Mouse (Mus musculus): ENCODE results near the gene Psmb11.
A peak's percentile ranks its signal among the peaks of the same experiment; 100 is the strongest.

The Psmb11 gene

DNA sequence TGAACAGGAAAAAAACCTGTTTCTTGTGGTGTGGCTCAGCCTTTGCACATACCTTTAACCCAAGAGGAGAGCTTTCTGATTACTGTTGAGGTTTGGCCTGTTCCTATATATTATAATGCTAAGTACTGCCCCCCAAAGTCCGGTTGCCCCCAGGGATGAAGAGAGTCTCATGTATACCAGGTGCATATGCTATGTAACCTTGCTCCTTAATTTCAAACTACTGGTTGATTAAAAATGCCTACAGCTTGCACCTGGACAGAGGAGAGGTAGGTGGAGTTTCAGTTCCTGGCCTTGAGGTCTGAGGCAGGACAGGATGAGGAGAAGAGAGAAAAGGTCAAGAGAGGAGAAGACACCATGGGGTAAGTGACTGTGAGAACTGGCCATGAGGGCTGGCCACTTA is at the start of gene Psmb11:
Gene Psmb11 (plus strand): TSS at position 301 of the 400 bp plus-strand sequence.
- no peak for DNase-seq (ENCODE audit: low spot score)

DNA sequence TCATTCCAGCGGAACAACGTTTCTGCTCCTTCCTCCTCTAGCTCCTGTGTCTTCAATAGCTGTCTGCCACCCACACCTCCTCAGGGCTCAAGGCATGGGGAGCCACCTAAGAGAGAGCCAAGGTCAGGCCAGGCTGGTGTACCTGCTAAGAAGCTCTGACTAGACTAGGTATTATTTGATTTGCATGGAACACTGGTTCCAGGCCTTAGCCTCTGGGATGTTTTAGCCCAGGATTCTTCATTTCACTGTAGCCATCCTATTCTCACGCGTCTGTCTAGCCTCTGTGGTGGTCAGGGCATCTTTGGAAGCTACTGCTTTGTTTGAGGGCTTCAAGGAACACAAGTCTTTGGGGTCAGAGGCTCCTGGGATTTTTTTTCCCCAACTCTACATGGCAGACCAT is 49.1 kb upstream of the Psmb11 start:
- DNase-seq (ENCODE audit: low spot score), result no peak

DNA sequence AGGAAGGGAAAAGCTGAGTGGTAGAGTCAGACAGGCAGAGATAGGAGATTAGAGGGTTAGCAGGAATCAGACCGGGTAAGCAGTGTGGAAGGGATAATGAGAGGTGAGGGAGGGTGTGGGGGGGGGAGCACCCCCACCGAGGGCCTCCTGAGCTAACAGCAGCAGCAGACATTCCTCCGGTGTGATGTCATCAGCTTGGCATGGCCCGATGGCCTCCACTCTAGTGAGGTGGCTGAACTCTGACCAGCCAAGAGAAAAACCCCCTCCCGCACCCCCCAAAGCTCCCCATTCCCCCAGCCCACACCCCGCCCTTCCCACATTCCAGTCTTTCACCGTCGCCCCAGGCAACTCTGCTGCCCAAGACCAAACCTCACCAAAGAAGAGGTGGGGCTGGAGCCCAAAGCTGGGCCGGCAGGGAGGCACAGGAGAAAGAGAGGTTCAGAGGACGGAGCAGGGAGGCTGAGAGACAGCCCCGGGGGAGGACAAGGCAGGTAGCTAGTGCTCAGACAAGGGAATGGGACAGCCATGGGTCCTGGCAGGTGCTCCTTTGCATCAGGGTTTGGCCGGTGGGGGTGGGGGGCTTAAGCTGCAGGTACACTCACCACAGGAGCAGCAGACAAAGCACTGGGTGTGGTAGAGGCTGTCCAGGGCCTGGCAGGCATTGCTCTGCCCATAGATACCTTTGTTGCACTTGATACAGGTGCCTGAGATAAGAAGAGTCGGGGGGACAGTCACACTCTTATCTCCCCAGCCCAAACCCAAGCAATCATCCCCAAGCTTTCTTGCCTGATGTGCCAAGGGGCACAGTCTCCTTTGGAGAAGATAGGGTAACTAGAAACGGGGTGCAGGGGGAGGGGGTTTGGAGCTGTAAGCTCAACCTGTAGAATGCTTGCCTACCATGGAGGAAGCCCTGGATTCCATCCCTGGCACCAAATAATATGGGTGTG is 48.2 kb upstream of the Psmb11 start:
- peak; percentile 89 for DNase-seq (ENCODE audit: low spot score)

DNA sequence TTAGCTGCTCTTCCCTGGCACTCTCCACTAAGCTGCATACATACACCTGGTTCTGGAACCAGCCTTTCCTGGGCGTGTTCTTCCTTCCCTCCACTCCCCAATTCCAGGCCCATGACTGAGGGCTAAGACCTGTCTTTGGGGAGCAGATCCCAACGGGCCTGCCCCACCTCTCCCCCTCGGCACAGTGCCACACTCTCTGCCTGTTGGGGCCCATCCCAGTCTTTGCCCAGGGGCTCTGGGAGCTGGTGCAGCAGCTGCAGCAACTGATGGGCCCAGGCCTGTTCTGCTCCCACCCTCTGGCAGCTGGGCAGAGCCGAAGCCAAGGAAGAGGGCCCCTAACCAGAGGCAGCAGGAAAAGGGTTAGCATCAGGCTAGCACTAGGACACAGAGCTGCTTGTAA is 47.0 kb upstream of the Psmb11 start:
- no peak for DNase-seq (ENCODE audit: low spot score)

DNA sequence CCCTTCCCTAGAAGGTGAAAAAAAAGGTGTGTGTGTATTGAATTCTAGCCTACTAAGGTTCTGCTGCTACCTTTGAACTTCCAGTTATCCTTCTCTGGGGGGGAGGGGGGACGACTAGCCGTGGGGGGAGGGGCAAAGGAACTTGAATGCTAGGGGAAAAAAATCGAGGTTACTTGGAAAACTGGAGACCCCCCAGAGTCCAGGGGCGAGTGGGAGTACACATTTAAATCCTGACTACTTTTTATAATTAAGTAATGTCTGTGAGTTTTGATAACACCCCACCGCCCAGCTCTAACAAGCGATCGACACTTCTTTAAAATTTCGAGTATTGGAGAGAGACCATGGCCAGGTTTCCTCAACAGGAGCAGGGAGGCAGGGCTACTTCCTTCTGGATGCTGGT is 46.2 kb upstream of the Psmb11 start:
- DNase-seq (ENCODE audit: low spot score), result peak; percentile 49

DNA sequence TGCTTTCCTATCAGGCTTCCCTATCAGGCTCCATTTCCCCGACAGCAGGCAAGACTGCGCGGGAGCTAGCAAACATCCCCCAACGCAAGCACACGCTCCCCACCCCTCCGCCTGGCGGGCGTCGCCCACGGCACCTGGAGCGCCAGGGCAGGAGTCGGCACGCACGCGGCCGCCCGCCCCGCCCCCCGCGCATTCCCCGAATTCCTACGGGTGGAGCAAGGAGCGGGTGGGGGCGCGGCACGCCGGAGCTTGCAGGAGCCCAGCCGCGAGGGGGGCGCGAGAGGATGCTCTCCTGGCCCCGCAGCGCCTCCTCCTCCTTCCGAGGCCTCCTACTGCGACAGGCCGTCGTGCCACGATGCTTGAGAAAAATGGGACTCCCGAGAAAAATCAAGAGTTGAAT is 45.6 kb upstream of the Psmb11 start:
- peak; percentile 92 for DNase-seq (ENCODE audit: low spot score)

DNA sequence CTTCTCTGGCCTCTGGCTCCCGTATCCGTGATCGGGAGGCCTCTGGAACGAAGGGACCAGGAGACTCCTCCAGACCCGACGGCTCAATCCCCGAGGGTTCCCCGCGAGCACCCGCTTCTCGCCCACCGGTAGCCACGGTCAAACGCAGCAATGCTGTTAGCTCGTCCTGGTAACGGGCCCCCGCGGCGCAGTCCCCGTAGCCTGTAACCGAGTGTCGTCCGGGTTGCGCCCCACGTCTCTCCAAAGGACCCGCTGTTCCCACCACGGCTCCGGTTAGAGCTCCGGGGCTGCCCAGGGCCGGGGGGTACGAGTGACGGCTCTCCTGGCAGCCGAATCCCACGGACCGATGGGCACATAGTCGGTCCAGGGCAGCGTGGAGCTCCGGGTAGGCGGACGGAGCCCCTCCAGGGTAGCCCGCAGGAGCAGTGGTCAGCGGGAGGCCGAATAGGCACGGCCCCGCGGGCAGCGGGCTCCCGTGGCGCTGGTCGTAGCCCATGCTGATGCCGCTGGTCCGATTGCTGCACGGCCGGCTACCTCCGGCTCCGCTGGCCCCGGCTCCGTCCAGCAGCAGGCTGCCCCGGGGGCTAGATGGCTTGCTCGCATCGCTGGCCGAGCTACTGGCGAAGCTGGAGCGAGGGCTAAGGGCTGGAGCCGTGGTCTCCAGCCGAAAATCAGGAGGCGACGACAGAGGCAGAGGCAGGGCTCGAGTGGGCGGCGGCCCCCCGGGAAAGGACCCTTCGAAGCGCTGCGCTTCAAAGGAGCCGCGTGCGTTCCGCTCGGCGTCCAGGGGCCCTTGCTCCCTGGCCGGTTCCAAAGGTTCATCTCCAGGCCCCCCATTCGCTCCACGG is 44.8 kb upstream of the Psmb11 start:
- DNase-seq (ENCODE audit: low spot score), result peak; percentile 57

DNA sequence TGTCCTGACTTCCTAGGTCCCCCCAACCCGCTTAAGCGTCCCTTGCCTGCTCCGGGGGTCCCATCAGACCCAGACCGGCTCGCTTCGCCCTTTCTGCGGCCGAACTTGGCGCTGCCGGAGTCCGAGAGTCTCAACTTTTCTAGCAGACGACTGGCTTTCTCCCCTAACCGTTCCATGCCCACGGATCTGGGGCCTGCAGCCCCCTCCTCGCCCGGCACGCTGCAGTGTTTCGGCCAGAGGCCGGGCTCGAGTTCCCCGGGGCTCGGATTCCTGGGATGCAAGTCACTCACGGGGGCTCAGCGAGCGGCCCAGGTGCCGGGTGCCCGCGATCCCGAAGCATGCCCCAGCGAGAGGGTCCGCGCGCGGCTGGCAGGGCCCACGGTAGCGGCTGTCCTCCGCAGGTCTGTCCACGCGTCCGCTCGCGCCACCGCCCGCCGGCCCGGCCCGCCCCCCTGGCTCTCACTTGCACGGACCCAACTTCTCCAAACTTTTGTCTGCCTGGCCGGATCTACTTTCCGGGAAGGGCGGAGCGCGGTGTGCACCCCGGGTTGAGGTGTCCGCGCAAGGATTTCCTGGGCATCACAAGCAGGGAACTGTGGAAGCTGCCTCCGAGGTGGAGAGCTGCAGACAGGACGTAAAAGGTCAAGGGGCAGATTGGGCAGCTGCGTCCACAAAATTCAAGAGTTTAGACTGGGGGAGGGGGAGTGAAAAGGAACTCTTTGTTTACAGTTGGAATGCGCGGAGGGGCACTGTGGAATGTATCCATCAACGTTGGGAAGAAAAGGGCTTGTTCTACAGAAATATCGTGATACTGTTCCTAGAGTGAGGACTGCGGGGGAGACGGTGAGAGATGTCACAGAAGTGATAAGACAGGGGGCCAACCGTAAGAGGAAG is 43.9 kb upstream of the Psmb11 start, which contains the start of gene Ajuba:
Gene Ajuba (minus strand): TSS at position 470 of the 894 bp plus-strand sequence.
- peak; percentile 98 for DNase-seq (ENCODE audit: low spot score)

DNA sequence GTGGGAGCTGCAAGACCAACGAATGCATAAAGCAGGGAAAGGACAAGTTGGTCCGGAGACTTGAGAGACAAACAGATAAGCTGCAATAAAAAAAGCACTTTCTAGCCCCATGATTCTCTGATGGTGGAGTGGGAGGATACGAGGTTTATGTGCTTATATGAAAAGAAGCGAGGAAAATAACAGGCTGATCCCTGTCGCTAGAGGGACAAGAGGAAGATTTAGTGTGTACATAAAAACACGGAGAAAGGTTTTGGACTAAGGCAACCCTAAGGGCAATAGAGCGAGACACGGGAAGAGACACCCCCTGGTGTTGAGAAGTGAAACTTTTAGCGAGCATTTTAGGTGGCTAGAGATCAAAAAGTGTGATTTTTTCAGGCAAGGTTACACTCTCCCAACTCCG is 43.2 kb upstream of the Psmb11 start:
- no peak for DNase-seq (ENCODE audit: low spot score)

DNA sequence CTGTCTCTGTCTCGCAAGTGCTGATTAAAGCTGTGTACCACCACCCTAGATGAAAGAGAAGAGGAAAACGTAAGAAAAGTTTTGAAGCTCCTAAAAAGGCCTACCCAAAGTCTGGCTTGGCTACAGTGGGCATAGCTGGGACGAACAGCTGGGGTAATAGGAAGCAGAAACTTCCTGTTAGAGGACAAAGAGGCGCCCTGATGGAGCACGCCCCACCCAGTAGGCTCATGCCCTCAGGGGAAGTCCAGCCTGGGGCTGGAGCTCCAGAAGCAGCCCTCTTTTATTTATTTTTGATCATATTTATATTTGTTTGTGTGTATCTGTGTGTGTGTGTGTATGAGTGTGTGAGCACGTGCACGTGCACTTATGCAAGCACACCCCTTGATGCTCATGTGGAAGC is 41.6 kb upstream of the Psmb11 start:
- DNase-seq (ENCODE audit: low spot score), result no peak

DNA sequence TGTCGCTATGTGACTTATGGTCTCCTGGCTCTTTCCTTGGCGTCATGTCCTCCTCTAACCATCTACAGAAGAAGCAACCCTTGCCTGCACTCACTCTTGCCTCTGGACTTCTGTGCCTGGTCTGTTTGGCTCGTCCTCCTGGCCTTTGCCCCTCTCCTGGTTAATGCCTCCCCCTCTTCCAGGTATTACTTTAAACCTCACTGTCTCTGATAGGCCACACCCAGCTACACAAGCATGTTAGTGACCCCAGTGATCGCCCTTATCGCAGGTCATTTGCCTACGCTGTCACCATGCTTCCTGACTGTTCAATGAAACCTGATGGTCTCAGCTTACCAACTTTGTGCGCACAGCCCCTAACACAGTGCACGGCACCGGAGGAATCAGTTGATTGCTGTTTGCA is 38.7 kb upstream of the Psmb11 start:
- DNase-seq (ENCODE audit: low spot score), result peak; percentile 86

DNA sequence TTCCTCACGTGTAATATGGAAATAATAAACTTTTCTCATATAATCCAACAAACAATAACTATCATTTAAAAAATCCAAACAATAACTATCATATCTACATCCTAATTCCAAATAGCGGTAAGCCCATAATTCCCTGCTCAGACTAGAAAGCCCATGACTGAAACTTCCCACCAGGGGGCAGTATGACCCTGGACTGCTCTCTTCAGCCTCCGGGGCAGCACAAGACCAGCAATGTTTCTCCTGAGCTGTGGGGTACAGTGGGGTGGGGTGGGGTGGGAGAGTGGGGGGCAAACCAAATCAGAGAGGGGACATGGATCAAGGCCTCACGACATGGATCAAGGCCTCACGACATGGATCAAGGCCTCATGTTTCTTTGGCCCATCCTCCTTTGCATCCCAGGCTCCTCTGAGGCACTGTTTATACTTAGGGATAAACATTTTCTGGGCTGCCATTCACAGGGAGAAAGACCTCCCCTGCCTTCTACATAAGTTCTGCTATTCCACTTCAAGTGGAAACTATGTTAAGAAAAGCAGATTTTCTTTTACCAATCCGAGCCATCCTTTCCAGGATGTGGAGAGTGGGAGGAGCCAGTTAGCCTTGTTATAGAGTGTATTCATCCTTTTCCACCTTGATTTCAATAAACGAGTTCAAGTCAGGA is 37.4 kb upstream of the Psmb11 start:
- peak; percentile 65 for DNase-seq (ENCODE audit: low spot score)

DNA sequence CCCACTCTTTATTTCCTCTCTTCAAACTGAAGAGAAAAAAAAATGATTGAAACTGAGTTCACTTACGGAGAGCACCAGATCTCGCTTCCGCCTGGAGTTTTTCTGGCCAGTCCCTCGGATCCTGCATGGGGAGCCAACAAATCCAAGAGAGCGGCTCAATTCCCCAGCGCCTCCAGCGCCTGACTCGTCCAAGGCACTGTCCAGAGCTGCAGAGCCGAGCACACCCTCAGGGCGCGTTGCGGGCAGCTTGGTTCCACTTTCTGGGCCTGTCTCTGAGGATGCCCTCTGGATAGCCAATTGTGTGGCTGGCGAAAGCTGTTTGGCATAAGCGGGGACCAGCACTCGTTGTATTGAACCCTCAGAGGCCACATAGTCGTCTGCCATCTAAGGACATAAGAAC is 30.2 kb upstream of the Psmb11 start:
- DNase-seq (ENCODE audit: low spot score), result no peak

DNA sequence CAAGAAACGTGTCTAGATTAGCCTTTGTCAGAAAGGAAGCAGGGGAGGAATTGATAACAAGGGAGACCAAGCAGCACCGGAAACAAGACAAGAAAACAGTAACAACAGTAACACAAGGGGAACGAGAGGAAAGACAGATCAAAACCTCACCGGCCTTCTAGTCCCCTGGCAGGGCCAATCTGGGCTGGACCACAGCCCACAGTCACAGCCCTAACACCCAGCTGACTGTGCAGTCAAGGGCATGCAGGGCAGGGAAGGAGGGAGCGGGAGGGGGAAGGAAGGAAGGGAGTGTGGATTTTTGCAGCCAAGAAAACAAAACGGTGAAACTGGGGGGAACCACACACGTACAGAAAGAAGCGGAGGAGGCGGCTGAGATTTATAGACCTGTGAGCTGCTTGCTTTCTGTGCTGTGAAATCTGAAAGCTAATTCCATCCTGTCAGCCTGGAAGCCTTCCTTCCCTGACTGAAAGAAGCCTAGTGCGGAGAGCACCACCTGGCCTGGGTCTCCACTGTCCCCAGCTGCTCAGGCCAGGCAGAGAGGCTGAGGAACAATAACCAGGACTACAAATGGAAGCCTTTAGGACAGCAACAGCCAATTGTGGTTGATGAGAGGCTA is 28.8 kb upstream of the Psmb11 start:
- DNase-seq (ENCODE audit: low spot score), result no peak

DNA sequence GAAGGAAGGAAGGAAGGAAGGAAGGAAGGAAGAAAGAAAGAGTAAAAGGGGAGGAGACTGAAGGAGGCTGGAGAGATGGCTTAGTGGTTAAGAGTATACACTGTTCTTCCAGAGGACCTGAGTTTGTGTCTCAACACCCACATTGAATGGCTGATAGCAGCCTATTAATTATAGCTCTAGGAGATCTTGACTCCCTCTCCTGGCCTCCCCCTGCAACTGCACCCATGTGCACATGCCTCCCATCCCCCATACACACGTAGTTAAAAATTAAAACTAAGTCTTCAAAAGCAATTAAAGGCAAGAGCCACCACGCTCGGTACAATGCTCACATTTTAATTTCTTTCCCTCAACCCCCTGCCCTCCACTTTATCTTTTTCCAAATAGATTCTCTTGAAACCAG is 27.2 kb upstream of the Psmb11 start:
- no peak for DNase-seq (ENCODE audit: low spot score)

DNA sequence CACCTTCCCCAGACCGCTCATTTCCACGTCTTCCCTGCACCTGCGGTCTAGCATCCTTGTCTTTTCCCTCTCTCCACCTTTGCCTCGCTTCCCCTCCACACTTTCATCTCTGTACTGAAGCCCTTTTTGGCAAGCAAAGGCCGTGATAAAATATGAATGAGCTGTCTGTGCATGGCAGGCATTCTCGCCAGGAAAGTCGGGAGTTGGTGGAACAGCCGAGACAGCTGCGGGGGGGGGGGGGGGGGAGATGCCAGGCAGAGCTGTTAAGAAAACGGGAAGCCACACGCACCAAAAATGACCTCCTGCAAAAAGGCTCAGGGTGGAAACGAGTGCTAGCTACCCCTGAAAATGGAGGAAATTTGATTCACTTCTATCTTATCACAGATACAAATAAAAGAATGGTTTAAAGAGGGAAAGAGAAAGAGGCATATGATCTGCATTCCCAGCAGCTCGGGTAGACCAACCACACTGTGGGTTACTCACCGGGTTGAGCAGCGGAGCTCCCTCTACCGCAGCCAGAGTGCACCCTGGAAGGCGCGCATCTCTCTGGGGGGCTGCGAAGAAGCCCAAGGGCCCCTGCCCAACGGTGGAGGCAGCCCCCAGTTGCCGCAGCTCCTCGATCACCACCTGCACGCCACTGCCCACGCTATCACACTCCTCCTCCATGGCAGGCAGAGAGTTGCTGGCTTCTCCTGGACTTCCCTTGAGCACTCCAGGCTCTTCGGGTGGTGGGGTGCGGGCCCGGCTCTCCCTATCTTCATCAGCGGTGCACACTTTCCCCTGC is 26.4 kb upstream of the Psmb11 start:
- no peak for DNase-seq (ENCODE audit: low spot score)

DNA sequence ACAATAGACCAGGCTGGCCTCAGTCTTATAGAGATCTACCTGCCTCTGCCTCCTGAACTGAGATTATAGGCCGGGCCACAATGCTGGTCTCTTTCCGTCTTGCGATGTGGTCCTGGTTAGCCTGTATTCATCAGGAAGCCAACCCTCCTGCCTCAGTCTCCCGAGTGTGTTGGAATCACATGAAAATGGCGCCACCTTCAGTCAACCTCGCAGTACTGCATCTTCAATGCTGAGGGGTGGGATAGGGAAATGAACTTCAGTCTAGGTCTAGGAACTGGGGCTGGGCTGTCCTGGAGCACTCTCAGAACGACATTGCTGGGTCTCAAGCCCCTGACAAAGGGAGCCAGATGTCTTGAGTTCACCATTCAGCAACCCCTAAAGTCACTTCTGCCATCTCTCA is 24.1 kb upstream of the Psmb11 start:
- DNase-seq (ENCODE audit: low spot score), result no peak

DNA sequence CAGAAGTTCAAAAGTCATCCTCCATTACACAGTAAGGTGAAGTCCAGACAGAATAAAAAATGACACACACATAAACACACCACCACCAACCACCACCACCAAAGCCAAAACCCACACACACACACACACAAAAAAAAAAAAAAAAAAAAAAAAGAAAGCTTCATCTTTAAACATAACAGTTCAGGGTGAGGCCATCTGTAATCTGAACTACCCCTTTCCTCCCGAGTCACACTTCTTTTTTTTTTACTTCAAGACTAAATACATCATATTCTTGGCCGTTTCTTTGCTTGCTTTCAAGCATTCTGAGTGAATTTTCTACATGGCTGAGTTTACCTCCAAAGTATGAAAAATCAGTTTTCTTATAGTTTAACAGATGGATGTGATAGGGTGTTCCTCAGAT is 19.6 kb upstream of the Psmb11 start:
- DNase-seq (ENCODE audit: low spot score), result no peak

DNA sequence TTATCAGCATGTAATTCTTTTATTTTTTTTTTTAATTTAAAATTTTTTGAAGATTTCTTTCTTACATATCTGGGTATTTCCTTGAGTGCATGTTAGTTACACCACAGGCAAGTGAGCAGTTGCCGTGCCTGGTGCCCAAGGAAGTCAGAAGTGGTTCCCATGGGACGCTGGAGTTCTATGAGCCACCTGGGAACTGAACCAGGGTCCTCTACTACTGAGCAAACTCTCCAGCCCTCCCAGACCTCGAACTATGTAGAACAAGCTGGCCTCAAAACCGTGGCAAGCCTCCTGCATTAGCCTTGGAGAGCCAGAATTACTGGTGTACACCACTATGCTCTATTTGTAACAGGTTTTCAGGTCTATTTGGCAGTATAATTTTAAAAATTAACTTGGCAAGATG is 18.6 kb upstream of the Psmb11 start:
- no peak for DNase-seq (ENCODE audit: low spot score)

DNA sequence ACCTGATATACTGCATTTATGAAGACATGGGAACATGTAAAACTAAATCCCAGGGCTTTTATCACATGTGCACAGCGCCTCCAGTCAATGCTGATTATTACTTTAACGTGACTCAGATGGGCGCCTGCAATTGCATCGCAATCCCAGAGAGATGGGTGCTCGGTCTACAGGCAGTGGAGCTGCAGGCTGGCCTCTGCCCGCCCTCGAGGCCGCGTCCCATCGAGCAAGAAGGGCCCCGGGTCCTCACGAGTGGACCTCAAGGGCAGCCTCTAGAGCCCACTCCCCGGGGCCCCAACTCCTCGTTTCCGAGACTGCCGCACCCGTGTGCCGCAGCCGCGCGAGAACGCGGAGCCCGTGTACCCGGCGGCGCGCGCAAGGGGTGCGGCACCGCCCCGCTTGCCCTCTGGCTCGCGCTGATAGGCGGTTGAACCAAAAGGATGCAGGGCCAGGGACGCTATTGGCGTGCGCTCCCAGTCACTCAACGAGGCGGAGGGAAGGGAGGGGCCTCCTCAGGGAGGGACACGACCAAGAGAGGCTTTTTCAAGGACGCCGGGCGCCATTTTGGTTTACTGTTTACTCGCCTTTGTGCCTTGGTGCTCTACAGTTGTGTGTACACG is 18.1 kb upstream of the Psmb11 start:
- DNase-seq (ENCODE audit: low spot score), result peak; percentile 97

Data from yolk sac, embryonic 10.5 days (tissue).